Mouse (Mus musculus) heart, embryonic 12.5 days (tissue): ENCODE data around the gene Myo9b. TPM values are rescaled to one million over a fixed set of nuclear protein-coding genes. Genes with fewer than 3 reads are reported as not detected.

Source experiments
- ATAC-seq: fragments of 200-750 bp; cut with Nextera tagmentation; 2 replicates; pipeline ENCODE4 v1.8.0; 2017; ENCODE audit warnings: moderate TSS enrichment, moderate library complexity; ENCODE audit not compliant: insufficient number of reproducible peaks, low FRiP score
- H3K27ac ChIP-seq: fragments of 300-500 bp; sonication (generic); 2 replicates; pipeline ENCODE4 v1.5.1; 2016; ENCODE audit warnings: mild to moderate bottlenecking, moderate library complexity; ENCODE audit not compliant: poor library complexity, severe bottlenecking
- H3K27me3 ChIP-seq: fragments of 300-500 bp; sonication (generic); replicated peaks from 2 replicates; pipeline ENCODE4 v1.6.1; 2016; ENCODE audit warnings: mild to moderate bottlenecking, moderate library complexity
- H3K36me3 ChIP-seq: fragments of 300-500 bp; sonication (generic); 2 replicates; pipeline ENCODE4 v1.6.1; 2016; ENCODE audit warnings: mild to moderate bottlenecking, moderate library complexity
- H3K4me1 ChIP-seq: fragments of 300-500 bp; sonication (generic); replicated peaks from 2 replicates; pipeline ENCODE4 v1.6.1; 2016; ENCODE audit warnings: mild to moderate bottlenecking
- H3K4me2 ChIP-seq: fragments of 300-500 bp; sonication (generic); 2 replicates; pipeline ENCODE4 v1.6.1; 2016; ENCODE audit warnings: mild to moderate bottlenecking, moderate library complexity
- H3K4me3 ChIP-seq: fragments of 300-500 bp; sonication (generic); 2 replicates; pipeline ENCODE4 v1.5.1; 2016; ENCODE audit warnings: mild to moderate bottlenecking
- H3K9ac ChIP-seq: fragments of 300-500 bp; sonication (generic); 2 replicates; pipeline ENCODE4 v1.6.1; 2016; ENCODE audit warnings: mild to moderate bottlenecking, moderate library complexity
- H3K9me3 ChIP-seq: fragments of 300-500 bp; sonication (generic); replicated peaks from 2 replicates; pipeline ENCODE4 v1.6.1; 2016; ENCODE audit warnings: mild to moderate bottlenecking, moderate library complexity
- WGBS: fragments of 180-500 bp; shearing (Covaris S2); methylation state at CpG from one replicate; pipeline ENCODE4 v1.1.7; 2016; 5-methylcytosine and 5-hydroxymethylcytosine counted together
- polyA plus RNA-seq: library from polyadenylated mRNA; unstranded; fragments of >200 nt; fragmentation: Nextera tagmentation; extraction: Ambion mirVana; gene quantifications from 2 replicates; pipeline ENCODE4 v1.2.1, GENCODE M21; 2016

Myo9b gene
- polyA plus RNA-seq, 1 experiment from 2014 or later = 28.1 TPM

DNA sequence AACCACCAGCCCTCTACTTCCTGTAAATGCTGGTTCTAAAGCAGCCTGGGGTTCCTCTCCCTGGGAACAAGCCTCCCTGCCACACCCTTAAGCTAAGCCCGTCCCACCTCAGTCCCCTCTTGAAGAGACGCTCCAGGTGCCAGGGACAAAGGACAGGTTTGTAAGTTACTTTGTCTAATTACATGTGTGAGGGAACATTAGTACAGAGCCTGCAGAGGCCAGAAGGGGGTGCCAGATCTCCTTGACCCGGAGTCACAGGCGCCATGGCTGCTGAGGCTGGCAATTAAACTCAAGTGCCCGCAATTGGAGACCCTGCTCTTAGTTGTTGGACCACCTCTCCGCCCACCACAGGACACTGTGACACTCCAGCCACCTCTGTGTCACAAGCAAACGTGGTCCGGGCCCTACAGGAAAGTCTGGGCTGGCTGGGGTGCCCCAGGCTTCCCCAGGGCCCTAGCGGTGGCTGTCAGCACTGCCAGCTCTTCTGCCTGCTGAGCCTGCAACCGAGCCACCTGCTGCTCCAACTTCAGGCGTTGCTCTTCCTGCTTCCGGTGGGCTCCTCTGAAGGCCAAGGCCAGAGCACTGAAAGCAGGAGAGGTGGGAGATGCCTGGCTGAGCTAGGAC is 112.8 kb downstream of the Myo9b start:
- Histone ChIP-seq H3K27me3 (no peaks in the 10 kb centered on the region), H3K4me2 (no peak overlapping the region), H3K27ac (no peak overlapping the region), H3K4me3 (no peak overlapping the region), H3K9ac (no peak overlapping the region), H3K4me1 (peaks cover 16% of the 10 kb centered on the region), H3K36me3 (no peaks in the 10 kb centered on the region), H3K9me3 (no peaks in the 10 kb centered on the region)
- no peak for ATAC-seq
- whole genome bisulfite sequencing = 64% methylated on average over 12 of the region's 12 CpGs

DNA sequence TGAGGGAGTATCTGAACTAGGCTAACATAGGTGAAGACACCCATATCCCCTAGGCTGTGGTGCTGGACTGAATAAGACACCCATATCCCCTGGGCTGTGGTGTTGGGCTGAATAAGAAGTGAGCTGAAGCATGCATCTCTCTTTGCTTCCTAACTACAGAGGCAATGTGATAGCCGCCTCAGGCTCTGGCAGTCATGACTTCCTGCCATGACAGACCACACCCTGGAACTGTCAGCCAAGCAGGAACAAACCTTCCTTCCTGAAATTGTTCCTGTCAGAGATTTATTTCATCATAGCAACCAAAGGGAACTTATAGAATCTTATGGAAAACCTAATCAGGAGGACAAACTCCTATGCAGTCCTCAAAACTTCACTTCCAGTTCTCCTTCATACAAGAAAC is 115.8 kb downstream of the Myo9b start:
- Histone ChIP-seq H3K27ac (no peak overlapping the region), H3K4me3 (no peak overlapping the region), H3K36me3 (no peaks in the 10 kb centered on the region), H3K9me3 (no peaks in the 10 kb centered on the region), H3K9ac (no peak overlapping the region), H3K4me2 (no peak overlapping the region), H3K27me3 (no peaks in the 10 kb centered on the region), H3K4me1 (peaks cover 6% of the 10 kb centered on the region)
- 47% methylated on average over 1 of the region's 1 CpGs for WGBS
- ATAC-seq = no peak

DNA sequence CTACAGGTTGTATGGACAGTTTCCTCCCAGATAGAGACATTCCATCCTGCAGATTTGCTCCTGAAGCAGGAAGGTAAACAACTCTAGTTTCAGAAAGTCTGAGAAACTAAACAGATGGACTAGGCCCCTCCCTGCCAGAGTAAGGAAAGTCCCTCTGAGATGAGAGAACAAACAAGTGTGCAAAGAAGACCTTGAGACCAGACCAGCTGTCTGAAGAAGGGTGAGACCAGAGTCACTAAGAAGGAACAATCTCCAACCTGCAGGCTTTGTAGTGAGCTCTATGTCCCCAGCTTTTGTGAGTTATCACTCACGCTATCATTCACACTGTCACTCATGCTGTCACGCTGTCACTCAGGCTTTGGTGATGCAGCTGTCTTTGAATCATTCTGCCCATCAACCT is 119.2 kb downstream of the Myo9b start:
- Histone ChIP-seq H3K27ac (no peak overlapping the region), H3K27me3 (no peaks in the 10 kb centered on the region), H3K4me3 (no peak overlapping the region), H3K36me3 (no peaks in the 10 kb centered on the region), H3K4me1 (no peaks in the 10 kb centered on the region), H3K4me2 (no peak overlapping the region), H3K9ac (no peak overlapping the region), H3K9me3 (no peaks in the 10 kb centered on the region)
- ATAC-seq = no peak
- 78% methylated on average over 2 of the region's 2 CpGs for WGBS

- no peak for ATAC-seq
- Histone ChIP-seq H3K9me3 (no peaks in the 10 kb centered on the region), H3K4me2 (no peak overlapping the region), H3K36me3 (no peaks in the 10 kb centered on the region), H3K27me3 (no peaks in the 10 kb centered on the region), H3K9ac (no peak overlapping the region), H3K27ac (no peak overlapping the region), H3K4me1 (peaks cover 4% of the 10 kb centered on the region), H3K4me3 (no peak overlapping the region)
- 71% methylated on average over 5 of the region's 5 CpGs for WGBS
Observed at GRCm38 (mm10) chr8:71392391-71392790, 119.9 kb downstream of the Myo9b start.

GRCm38 (mm10) chr8:71392871-71393270 is 120.4 kb downstream of the Myo9b start:
- Histone ChIP-seq H3K9me3 (no peaks in the 10 kb centered on the region), H3K9ac (no peak overlapping the region), H3K27me3 (no peaks in the 10 kb centered on the region), H3K27ac (no peak overlapping the region), H3K4me2 (peak overlapping the region; percentile 9; the same call in 1 of the 2 replicates), H3K4me3 (no peak overlapping the region), H3K4me1 (peaks cover 8% of the 10 kb centered on the region), H3K36me3 (no peaks in the 10 kb centered on the region)
- WGBS = 11% methylated on average over 3 of the region's 3 CpGs
- no peak for ATAC-seq

- Histone ChIP-seq H3K4me3 (no peak overlapping the region), H3K9ac (no peak overlapping the region), H3K4me1 (peaks cover 8% of the 10 kb centered on the region), H3K9me3 (no peaks in the 10 kb centered on the region), H3K27me3 (no peaks in the 10 kb centered on the region), H3K27ac (no peak overlapping the region), H3K4me2 (no peak overlapping the region), H3K36me3 (peaks cover 14% of the 10 kb centered on the region)
- no peak for ATAC-seq
- WGBS = 83% methylated on average over 7 of the region's 7 CpGs
Observed at GRCm38 (mm10) chr8:71394481-71394880, 122.0 kb downstream of the Myo9b start.

- WGBS = 72% methylated on average over 10 of the region's 10 CpGs
Observed at GRCm38 (mm10) chr8:71395071-71395470, 122.6 kb downstream of the Myo9b start.

DNA sequence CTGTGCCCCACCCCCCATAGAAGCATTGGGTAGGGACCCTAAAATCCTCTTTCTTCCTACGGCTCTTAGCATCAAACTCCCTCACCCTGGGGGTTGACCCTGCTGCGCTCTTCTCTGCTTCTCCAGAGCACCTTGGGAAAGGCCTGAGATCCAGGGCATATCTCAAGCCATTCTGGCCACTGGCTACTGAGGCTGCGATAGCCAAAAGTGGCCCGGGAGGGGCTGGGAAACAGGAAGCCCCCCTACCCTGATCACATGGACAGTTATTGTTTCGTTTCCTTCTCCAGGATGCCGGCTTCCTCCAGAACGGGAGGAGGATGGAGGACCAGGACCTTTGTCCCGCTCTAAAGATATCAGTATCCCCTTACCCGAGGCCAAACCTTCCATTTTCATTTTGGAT is 123.1 kb downstream of the Myo9b start, which contains the start of gene Ushbp1:
Ushbp1 (minus strand) TSS at position 174 of the 400 bp plus-strand sequence.
- 0 out of 2 replicates have a peak, but pooled peaks have one; percentile 4 for ATAC-seq
- H3K9ac ChIP-seq = no peak within 1 kb of the TSS
- H3K27me3 ChIP-seq = no peaks in the 10 kb centered on the region
- peak within 1 kb of the TSS; percentile 87 for H3K4me2 ChIP-seq
- H3K4me3 ChIP-seq = peak within 1 kb of the TSS; percentile 71
- WGBS = 63% methylated on average over 9 of the region's 9 CpGs
- peak within 1 kb of the TSS; percentile 38 for H3K27ac ChIP-seq
- H3K36me3 ChIP-seq = peaks cover 21% of the 10 kb centered on the region
- H3K4me1 ChIP-seq = peaks cover 8% of the 10 kb centered on the region
- no peaks in the 10 kb centered on the region for H3K9me3 ChIP-seq

More at GRCm38 (mm10) chr8:71395071-71395470, 122.6 kb downstream of the Myo9b start:
- H3K9me3 ChIP-seq = no peaks in the 10 kb centered on the region
- ATAC-seq = no peak
- no peak overlapping the region for H3K4me3 ChIP-seq
- H3K27me3 ChIP-seq = no peaks in the 10 kb centered on the region
- H3K4me2 ChIP-seq = peak overlapping the region; percentile 20; the same call in 1 of the 2 replicates
- peaks cover 19% of the 10 kb centered on the region for H3K36me3 ChIP-seq
- H3K4me1 ChIP-seq = peaks cover 8% of the 10 kb centered on the region
- H3K9ac ChIP-seq = no peak overlapping the region
- peak overlapping the region; percentile 31 for H3K27ac ChIP-seq

DNA sequence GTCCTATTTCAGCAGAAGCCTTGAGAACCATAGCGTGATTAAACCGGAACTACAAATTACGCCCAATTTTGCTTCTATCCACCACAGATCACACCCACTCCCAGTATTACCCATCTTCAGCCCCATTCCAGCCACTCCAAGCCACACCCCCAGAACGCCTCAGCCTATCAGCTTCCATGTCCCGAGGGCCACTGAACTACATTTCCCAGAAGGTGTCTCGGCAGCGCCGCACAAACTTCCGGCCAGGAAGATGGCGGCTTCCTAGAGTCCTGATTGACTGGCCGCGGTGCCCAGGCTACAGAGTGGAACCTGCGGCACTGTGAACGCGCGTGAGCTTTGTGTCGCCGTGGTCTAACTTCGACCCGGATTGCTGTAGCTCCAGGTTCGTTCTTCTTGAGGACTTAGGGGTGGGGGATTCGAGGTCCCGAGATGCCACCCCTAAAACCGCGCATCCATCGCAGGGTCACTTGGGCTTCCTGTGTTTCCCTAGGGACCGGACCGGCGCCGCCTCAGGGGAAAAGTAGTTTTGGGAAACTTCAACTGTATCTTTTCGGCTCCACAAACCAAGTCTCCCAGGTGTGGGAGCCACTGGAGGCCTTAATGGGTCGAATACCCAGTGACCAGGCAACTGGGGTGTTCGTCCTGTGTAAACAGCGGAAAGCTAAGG is 124.3 kb downstream of the Myo9b start, which contains the start of gene Babam1:
Babam1 (plus strand) TSS at position 223 of the 667 bp plus-strand sequence.
- WGBS = under 1% methylated on average over 34 of the region's 34 CpGs
- ATAC-seq = peak; percentile 91
- no peaks in the 10 kb centered on the region for H3K27me3 ChIP-seq
- peak within 1 kb of the TSS; percentile 74 for H3K9ac ChIP-seq
- peak within 1 kb of the TSS; percentile 71 for H3K4me3 ChIP-seq
- H3K27ac ChIP-seq = peak within 1 kb of the TSS; percentile 38
- H3K9me3 ChIP-seq = no peaks in the 10 kb centered on the region
- H3K4me1 ChIP-seq = peaks cover 8% of the 10 kb centered on the region
- H3K4me2 ChIP-seq = peak within 1 kb of the TSS; percentile 87
- peaks cover 25% of the 10 kb centered on the region for H3K36me3 ChIP-seq

DNA sequence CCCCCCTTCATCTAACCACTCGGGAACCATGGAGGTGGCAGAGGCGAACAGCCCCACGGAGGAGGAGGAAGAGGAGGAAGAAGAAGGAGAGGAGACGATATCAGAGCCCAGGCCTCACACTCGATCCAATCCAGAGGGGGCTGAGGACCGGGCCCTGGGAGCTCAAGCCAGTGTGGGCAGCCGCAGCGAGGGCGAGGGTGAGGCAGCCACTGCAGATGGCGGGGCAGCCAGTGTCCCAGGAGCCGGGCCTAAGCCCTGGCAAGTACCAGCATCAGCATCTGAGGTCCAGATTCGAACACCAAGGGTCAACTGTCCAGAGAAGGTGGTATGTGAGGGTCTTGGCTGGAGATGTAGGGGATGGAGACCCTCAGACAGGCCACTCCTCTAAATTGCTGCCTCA is 125.2 kb downstream of the Myo9b start:
- H3K36me3 ChIP-seq = peaks cover 25% of the 10 kb centered on the region
- no peaks in the 10 kb centered on the region for H3K9me3 ChIP-seq
- peak overlapping the region; percentile 74 for H3K9ac ChIP-seq
- no peak overlapping the region for H3K27ac ChIP-seq
- peaks cover 8% of the 10 kb centered on the region for H3K4me1 ChIP-seq
- H3K27me3 ChIP-seq = no peaks in the 10 kb centered on the region
- ATAC-seq = no peak
- WGBS = 81% methylated on average over 12 of the region's 12 CpGs
- H3K4me2 ChIP-seq = peak overlapping the region; percentile 87
- H3K4me3 ChIP-seq = peak overlapping the region; percentile 71

DNA sequence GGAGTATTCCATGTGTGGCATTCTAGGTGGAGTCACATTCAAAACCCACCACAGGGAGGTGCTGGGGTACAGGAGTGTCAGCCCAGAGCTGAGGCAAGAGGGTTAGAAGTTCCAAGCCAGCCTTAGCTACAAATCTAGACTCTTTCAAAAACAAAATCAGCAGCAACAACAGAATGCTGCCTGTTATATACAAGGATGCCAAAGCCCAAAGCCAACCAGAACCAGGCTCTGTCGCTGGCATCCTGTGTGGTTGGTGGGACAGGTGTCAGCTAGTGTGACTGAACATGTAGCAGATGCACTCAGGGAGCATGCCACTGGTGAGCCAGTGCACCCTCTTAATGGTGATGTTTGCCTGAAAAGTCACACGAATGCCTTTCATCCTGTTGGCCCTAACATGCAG is 128.3 kb downstream of the Myo9b start:
- Histone ChIP-seq H3K9ac (no peak overlapping the region), H3K27ac (no peak overlapping the region), H3K27me3 (no peaks in the 10 kb centered on the region), H3K4me2 (no peak overlapping the region), H3K9me3 (no peaks in the 10 kb centered on the region), H3K36me3 (peaks cover 29% of the 10 kb centered on the region), H3K4me3 (no peak overlapping the region), H3K4me1 (peaks cover 12% of the 10 kb centered on the region)
- WGBS = 82% methylated on average over 2 of the region's 2 CpGs
- no peak for ATAC-seq
